Mouse (Mus musculus) fibroblast of lung, adult 2 months (primary cell): ENCODE data around the gene Depdc1b.

Experiments used
- DNase-seq: peaks from one replicate; pipeline ENCODE4 v3.0.0-alpha.2; 2011; ENCODE audit warnings: low read depth

The Depdc1b gene

GRCm38 (mm10) chr13:108315702-108316486, at the start of gene Depdc1b:
Depdc1b (plus strand) TSS chr13:108316332.
- DNase-seq = peak; percentile 73

- DNase-seq = no peak
These were observed 48.1 kb upstream of the Depdc1b start for GRCm38 (mm10) chr13:108267841-108268634.

- DNase-seq = no peak
These were observed 44.5 kb upstream of the Depdc1b start for GRCm38 (mm10) chr13:108271458-108272148.

GRCm38 (mm10) chr13:108272332-108272731, 43.8 kb upstream of the Depdc1b start:
- no peak for DNase-seq

GRCm38 (mm10) chr13:108273034-108273433, 43.1 kb upstream of the Depdc1b start:
- no peak for DNase-seq

- DNase-seq = peak; percentile 16
These were observed 42.7 kb upstream of the Depdc1b start for GRCm38 (mm10) chr13:108273456-108273855.

GRCm38 (mm10) chr13:108276561-108276960, 39.6 kb upstream of the Depdc1b start:
- DNase-seq = peak; percentile 57

GRCm38 (mm10) chr13:108277320-108277719, 38.8 kb upstream of the Depdc1b start:
- no peak for DNase-seq

GRCm38 (mm10) chr13:108278592-108278991, 37.5 kb upstream of the Depdc1b start:
- peak; percentile 20 for DNase-seq

GRCm38 (mm10) chr13:108284312-108284711, 31.8 kb upstream of the Depdc1b start:
- DNase-seq = no peak

GRCm38 (mm10) chr13:108287953-108288352, 28.2 kb upstream of the Depdc1b start:
- no peak for DNase-seq

GRCm38 (mm10) chr13:108289436-108289835, 26.7 kb upstream of the Depdc1b start:
- DNase-seq = no peak

- DNase-seq = no peak
These were observed 25.8 kb upstream of the Depdc1b start for GRCm38 (mm10) chr13:108290314-108290713.

GRCm38 (mm10) chr13:108297350-108298093, 18.6 kb upstream of the Depdc1b start:
- peak; percentile 16 for DNase-seq

- DNase-seq = no peak
These were observed 17.9 kb upstream of the Depdc1b start for GRCm38 (mm10) chr13:108298241-108298640.

- no peak for DNase-seq
These were observed 15.7 kb upstream of the Depdc1b start for GRCm38 (mm10) chr13:108300346-108300950.

GRCm38 (mm10) chr13:108301411-108301810, 14.7 kb upstream of the Depdc1b start:
- DNase-seq = no peak

- DNase-seq = no peak
These were observed 13.0 kb upstream of the Depdc1b start for GRCm38 (mm10) chr13:108302957-108303675.

GRCm38 (mm10) chr13:108303841-108304240, 12.3 kb upstream of the Depdc1b start:
- no peak for DNase-seq

GRCm38 (mm10) chr13:108304680-108305079, 11.5 kb upstream of the Depdc1b start:
- no peak for DNase-seq

- DNase-seq = no peak
These were observed 363 bp downstream of the Depdc1b start for GRCm38 (mm10) chr13:108316487-108316903.
